Mouse (Mus musculus): ENCODE measurements at regions not wholly inside any gene's neighbourhood (a gene's known extent, or its start where the extent isn't known, plus 50 kb on each side); places are given as distances from the start of the nearest gene placed in this dataset.

GRCm38 (mm10) chr1:76258217-76258616 lies 712.2 kb downstream of the Slc4a3 start:
- DNase-seq (ENCODE audit: low read depth, low spot score): no peak

- peak; percentile 27 for DNase-seq (ENCODE audit: low read depth, low spot score)
Observed at GRCm38 (mm10) chr1:76276148-76276547, 730.1 kb downstream of the Slc4a3 start.

GRCm38 (mm10) chr1:76276624-76277023 lies 730.6 kb downstream of the Slc4a3 start:
- no peak for DNase-seq (ENCODE audit: low read depth, low spot score)

- peak; percentile 3 for DNase-seq (ENCODE audit: low read depth, low spot score)
Observed at GRCm38 (mm10) chr1:76283322-76283721, 737.3 kb downstream of the Slc4a3 start.

GRCm38 (mm10) chr1:76322943-76323559 lies 777.0 kb downstream of the Slc4a3 start:
- no peak for DNase-seq (ENCODE audit: low read depth, low spot score)

- DNase-seq (ENCODE audit: low read depth, low spot score): peak; percentile 3
Observed at GRCm38 (mm10) chr1:76323592-76323991, 777.5 kb downstream of the Slc4a3 start.

- no peak for DNase-seq (ENCODE audit: low read depth, low spot score)
Observed at GRCm38 (mm10) chr1:76336011-76336410, 789.9 kb downstream of the Slc4a3 start.

- no peak for DNase-seq (ENCODE audit: low read depth, low spot score)
Observed at GRCm38 (mm10) chr1:76362106-76362505, 816.0 kb downstream of the Slc4a3 start.

GRCm38 (mm10) chr1:76373931-76374330 lies 827.9 kb downstream of the Slc4a3 start:
- peak; percentile 71 for DNase-seq (ENCODE audit: low read depth, low spot score)

- DNase-seq (ENCODE audit: low read depth, low spot score): no peak
Observed at GRCm38 (mm10) chr1:76378154-76378553, 832.1 kb downstream of the Slc4a3 start.

GRCm38 (mm10) chr1:76392536-76392935 lies 846.5 kb downstream of the Slc4a3 start:
- no peak for DNase-seq (ENCODE audit: low read depth, low spot score)

- no peak for DNase-seq (ENCODE audit: low read depth, low spot score)
Observed at GRCm38 (mm10) chr1:76394038-76394437, 848.0 kb downstream of the Slc4a3 start.

- no peak for DNase-seq (ENCODE audit: low read depth, low spot score)
Observed at GRCm38 (mm10) chr1:76402854-76403253, 856.8 kb downstream of the Slc4a3 start.

GRCm38 (mm10) chr1:76404003-76404402 lies 857.9 kb downstream of the Slc4a3 start:
- no peak for DNase-seq (ENCODE audit: low read depth, low spot score)

- no peak for DNase-seq (ENCODE audit: low read depth, low spot score)
Observed at GRCm38 (mm10) chr1:76410813-76411212, 864.7 kb downstream of the Slc4a3 start.

- DNase-seq (ENCODE audit: low read depth, low spot score): no peak
Observed at GRCm38 (mm10) chr1:76420525-76420924, 874.5 kb downstream of the Slc4a3 start.

- no peak for DNase-seq (ENCODE audit: low read depth, low spot score)
Observed at GRCm38 (mm10) chr1:76427439-76427838, 881.4 kb downstream of the Slc4a3 start.

- no peak for DNase-seq (ENCODE audit: low read depth, low spot score)
Observed at GRCm38 (mm10) chr1:76430041-76430610, 884.1 kb downstream of the Slc4a3 start.

GRCm38 (mm10) chr1:76433481-76433941 lies 887.4 kb downstream of the Slc4a3 start:
- no peak for DNase-seq (ENCODE audit: low read depth, low spot score)

GRCm38 (mm10) chr1:76450539-76451214 lies 904.6 kb downstream of the Slc4a3 start:
- peak; percentile 1 for DNase-seq (ENCODE audit: low read depth, low spot score)

- no peak for DNase-seq (ENCODE audit: low read depth, low spot score)
Observed at GRCm38 (mm10) chr1:76453160-76453710, 907.2 kb downstream of the Slc4a3 start.

- no peak for DNase-seq (ENCODE audit: low read depth, low spot score)
Observed at GRCm38 (mm10) chr1:76466562-76466961, 920.5 kb downstream of the Slc4a3 start.

- no peak for DNase-seq (ENCODE audit: low read depth, low spot score)
Observed at GRCm38 (mm10) chr1:76484193-76484592, 938.1 kb downstream of the Slc4a3 start.
